Mouse (Mus musculus): Measurements from ENCODE around the gene Lin7a.

Lin7a gene

DNA sequence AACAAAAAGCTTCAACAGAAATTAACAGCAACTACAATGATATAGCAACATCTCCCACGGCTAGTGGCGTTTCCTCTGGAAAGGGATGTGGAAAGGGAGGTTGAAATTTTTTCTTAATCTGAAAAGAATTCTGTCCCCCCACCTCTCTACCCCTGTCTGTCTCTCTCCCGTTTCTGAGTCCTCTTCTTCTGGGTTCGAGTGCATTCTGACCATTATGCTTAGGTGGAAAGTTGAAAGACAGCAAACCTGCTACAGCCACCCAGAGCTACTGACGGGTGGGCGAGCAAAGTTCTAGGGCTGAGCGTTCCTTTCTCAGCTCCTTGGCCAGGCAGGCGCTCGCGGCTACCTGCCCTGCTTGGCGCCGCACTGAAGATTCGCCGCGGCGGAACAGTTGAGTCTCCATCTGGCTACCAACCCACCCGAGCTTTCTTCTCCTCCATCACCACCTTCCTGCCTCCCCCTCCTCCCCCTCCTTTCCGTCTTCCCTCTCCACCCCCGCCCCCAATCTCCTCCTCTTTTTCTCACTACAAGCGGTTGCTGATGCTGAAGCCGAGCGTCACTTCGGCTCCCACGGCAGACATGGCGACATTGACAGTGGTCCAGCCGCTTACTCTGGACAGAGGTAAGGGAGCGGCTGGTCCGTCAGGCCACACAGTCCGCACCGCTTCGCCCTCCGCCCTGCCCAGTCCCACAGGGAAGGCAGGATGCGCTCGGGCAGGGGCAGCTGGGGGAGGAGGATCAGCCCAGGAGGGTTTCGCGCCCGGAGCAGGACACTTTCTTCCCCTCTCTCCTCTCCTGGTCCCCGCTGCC, at the start of gene Lin7a:
TSS of gene Lin7a (plus strand) at position 366 of the 810 bp plus-strand sequence.
- TF ChIP-seq GATA4 (IDR thresholded peaks at IDR 0.05; ENCODE audit: insufficient replicate concordance, low read length), result no peak

DNA sequence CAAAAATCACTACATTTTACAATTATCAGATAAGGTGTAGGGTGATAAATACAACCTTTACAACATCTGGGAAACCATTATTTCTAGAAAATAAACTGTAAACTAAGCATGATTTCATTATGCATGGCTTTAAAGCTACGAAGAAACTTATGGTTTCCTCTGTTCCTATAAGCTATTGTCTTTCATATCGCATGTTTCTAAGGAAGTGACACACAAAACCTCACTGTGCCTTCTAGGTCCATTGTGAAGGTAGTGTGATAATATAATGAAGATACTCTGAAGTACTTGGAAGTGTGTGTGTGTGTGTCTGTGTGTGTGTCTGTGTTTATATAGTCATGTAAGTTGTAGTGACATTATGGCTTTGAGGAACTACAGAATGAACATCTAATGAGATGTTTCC, 49.8 kb upstream of the Lin7a start:
- no peak for TF ChIP-seq GATA4 (IDR thresholded peaks at IDR 0.05; ENCODE audit: insufficient replicate concordance, low read length)

DNA sequence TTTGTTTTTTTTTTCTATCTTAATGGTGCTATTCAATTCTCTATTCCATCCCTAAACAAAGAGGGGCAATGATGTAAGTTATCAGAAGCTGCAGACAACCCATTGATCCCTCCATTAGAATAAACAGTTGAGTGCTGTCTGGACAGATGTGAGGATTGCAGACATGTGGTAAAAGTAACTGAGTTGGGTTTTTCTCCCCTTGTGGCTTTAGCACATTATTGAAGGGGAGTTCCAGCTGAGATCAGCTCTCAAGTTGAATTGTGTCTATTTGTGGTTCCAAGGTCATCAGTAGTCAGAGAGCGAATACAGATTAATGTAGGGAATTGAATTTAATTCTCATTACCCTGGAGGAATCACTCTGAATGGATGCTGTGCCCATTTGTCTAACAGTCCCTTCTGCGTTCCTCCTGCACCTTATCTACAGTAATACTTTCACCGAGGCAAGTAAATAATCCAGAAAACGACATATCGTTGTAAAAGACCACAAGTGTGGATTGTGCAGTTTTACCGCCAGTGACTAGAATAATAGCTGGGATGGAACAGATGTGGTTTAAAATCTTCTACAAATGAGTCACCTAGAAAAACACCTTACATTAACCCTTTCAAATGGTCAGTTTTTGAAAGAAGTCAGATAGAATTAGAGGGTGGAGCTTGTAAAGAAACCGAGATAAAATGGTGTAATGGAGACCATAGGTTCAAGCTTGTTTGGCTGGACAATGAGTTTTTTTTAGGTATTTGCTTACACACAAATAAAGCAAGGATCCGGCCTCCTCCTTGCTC, 48.9 kb upstream of the Lin7a start:
- no peak for TF ChIP-seq GATA4 (IDR thresholded peaks at IDR 0.05; ENCODE audit: insufficient replicate concordance, low read length)

DNA sequence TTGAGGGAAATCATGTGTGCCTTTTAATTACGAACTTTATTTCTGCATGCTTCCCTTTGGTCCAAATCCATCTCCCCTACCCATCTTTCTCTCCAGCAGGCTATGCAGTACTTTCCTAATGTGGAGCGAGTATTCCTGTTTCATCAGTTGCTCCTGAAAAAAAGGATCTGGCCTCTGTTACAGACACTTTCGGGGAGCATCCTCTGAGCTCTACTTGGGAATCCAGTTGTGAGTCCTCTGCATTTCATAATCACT, 48.4 kb upstream of the Lin7a start:
- no peak for TF ChIP-seq GATA4 (IDR thresholded peaks at IDR 0.05; ENCODE audit: insufficient replicate concordance, low read length)

DNA sequence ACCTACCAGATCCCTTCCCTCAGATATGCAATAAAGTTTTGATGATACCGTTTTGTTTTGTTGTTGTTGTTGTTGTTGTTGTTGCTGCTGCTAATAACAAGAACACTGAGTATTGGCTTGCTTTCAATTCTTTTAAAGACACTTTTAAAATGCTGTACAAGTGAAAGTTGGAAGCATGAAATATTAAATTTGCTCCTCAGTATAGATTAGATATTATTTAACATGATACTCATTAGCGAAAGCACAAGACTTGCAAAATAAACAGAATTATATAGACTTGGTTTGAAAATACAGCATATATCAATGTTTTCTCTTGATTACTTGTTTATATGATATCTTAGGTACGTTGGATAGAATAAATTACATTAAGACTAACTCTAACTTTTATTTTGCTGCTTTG, 47.7 kb upstream of the Lin7a start:
- no peak for TF ChIP-seq GATA4 (IDR thresholded peaks at IDR 0.05; ENCODE audit: insufficient replicate concordance, low read length)

- TF ChIP-seq GATA4 (IDR thresholded peaks at IDR 0.05; ENCODE audit: insufficient replicate concordance, low read length), result no peak
These were observed 46.7 kb upstream of the Lin7a start for GRCm38 (mm10) chr10:107224596-107225330.

DNA sequence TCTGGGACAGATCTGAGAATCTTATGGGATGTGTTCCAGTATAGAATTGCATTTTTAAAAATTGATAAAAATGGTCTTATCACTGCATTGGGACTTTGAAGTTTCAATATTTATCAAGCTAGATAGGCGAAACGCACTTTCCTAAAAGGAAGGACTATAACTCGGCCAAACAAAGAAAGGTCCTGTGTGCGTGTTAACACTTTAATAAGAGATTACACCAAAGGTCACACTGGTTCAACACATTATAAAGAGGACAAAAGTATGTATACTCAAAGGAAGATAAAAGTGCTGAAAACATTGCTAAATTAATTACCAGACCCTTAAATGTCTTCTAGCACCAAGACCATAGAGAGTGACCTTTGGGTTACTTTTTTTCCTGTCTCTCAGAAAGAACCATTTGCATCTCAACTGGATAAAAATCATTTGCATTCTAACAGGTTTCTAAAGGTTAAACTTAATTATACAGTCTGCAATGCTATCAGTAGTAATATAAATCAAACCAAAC, 46.1 kb upstream of the Lin7a start:
- no peak for TF ChIP-seq GATA4 (IDR thresholded peaks at IDR 0.05; ENCODE audit: insufficient replicate concordance, low read length)

- TF ChIP-seq GATA4 (IDR thresholded peaks at IDR 0.05; ENCODE audit: insufficient replicate concordance, low read length), result no peak
These were observed 45.6 kb upstream of the Lin7a start for GRCm38 (mm10) chr10:107225871-107226270.

GRCm38 (mm10) chr10:107227901-107228300, 43.6 kb upstream of the Lin7a start:
- TF ChIP-seq GATA4 (IDR thresholded peaks at IDR 0.05; ENCODE audit: insufficient replicate concordance, low read length), result no peak

DNA sequence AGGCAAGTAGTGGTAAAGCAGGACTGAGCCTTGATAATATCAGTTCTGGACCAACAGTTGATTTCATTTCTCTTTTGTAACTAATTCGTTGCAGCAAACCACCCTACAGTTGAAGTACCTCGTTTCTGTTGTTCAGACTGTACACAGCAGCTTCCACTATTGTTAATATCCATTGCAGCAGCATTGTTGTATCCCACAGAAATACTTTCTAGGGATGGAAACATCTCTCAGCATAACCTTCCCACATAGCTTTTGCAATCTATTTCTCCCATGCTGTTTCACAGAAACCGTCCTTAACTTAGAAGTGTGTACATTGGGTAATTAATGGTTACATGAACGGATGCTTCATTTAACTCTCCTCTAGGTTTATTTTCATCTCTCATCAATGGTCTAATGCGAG, 42.7 kb upstream of the Lin7a start:
- TF ChIP-seq GATA4 (IDR thresholded peaks at IDR 0.05; ENCODE audit: insufficient replicate concordance, low read length), result no peak

DNA sequence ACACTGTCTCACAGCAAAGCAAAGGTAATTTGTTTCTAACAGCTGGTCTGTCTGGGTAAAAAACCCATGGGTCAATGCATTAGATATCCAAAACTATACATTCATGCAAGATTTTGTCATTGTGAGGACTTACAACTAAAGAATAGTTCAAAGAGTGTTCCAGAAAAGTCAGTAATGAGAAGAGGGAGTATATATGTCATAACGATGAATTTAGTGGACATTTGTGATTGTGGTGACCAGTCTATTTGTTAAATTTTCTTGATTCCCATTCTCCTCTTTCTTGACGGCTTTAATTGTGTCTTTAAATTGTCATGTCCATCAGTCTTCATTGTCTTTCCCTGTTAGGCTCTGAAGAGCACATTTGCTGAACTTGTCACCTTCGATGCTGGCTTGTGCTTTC, 42.1 kb upstream of the Lin7a start:
- no peak for TF ChIP-seq GATA4 (IDR thresholded peaks at IDR 0.05; ENCODE audit: insufficient replicate concordance, low read length)

- no peak for TF ChIP-seq GATA4 (IDR thresholded peaks at IDR 0.05; ENCODE audit: insufficient replicate concordance, low read length)
These were observed 41.2 kb upstream of the Lin7a start for GRCm38 (mm10) chr10:107230081-107230850.

DNA sequence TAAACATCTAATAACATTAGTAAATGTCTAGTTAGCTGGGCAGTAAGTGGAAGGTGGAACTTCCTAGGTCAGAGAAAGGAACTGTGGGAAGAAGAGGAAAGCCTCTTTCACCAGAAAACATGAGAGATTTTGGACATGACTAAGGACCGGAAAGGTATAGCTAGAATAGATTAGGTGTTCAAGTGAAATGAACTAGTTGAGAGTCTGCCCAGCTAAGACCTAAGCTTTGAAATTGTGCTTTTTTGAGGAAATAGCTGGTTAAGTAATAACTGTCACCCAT, 40.7 kb upstream of the Lin7a start:
- TF ChIP-seq GATA4 (IDR thresholded peaks at IDR 0.05; ENCODE audit: insufficient replicate concordance, low read length), result no peak

DNA sequence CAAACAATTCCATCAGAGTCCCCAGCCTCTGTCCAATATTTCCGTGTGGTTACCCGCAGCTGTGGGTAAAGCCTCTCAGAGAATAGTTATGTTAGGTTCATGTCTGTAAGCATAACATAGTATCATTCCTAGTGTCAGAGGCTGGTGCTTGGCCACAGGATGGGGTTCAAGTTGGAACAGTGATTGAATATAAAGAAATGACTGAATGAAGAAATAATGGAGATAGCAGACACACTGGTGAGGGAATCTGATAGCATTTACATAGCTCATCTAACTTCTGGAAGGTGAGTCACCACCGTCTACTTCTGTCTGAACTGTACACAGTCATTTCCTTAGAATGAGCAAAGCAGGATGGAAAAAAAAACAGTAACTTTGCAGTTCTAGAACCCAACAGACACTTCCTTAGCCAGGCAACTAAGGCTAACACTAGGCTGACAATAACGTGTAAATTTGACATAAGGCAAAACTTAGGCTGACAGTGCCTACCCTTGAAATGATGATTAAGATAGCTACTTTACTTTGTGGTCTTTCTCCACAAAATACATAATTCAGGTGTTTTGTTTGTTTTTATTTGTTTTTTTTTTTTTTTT, 40.0 kb upstream of the Lin7a start:
- TF ChIP-seq GATA4 (IDR thresholded peaks at IDR 0.05; ENCODE audit: insufficient replicate concordance, low read length), result no peak

Data from liver, adult (tissue).